Mouse (Mus musculus) layer of hippocampus, postnatal 14 days (tissue): ENCODE measurements around the gene Slc30a2. TPM values are rescaled to one million over a fixed set of nuclear protein-coding genes. Genes with fewer than 3 reads are reported as not detected.
A peak's percentile ranks its signal among the peaks of the same experiment; 100 is the strongest.

Experiments
- DNase-seq, 2 experiments: peaks; one replicate each; pipeline ENCODE4 v3.0.0; 2021 to 2022; ENCODE audit warnings: low spot score in 2 of 2, mixed read lengths in 1 of 2
- total RNA-seq, 2 experiments: library from RNA; stranded (reverse); gene quantifications; 2 replicates each; pipeline ENCODE4 v1.2.3; 2021

Slc30a2 gene
- total RNA-seq, 2 experiments from 2014 or later = not detected

- peak; percentile 97 to 98 for DNase-seq
Observed at GRCm38 (mm10) chr4:134395977-134396825, 53.2 kb downstream of the Slc30a2 start, which contains the start of gene Pafah2. TSS of gene Pafah2 (plus strand) at chr4:134396320.

GRCm38 (mm10) chr4:134397121-134397520 is 54.1 kb downstream of the Slc30a2 start:
- DNase-seq = peak in 1 of 2 experiments; percentile 65

- DNase-seq = no peak
Observed at GRCm38 (mm10) chr4:134397732-134398131, 54.8 kb downstream of the Slc30a2 start.

GRCm38 (mm10) chr4:134400206-134400605 is 57.2 kb downstream of the Slc30a2 start:
- no peak for DNase-seq

- peak; percentile 67 to 68 for DNase-seq
Observed at GRCm38 (mm10) chr4:134401181-134401661, 58.2 kb downstream of the Slc30a2 start.

GRCm38 (mm10) chr4:134401856-134402570 is 59.0 kb downstream of the Slc30a2 start:
- DNase-seq = no peak

GRCm38 (mm10) chr4:134402571-134403262 is 59.7 kb downstream of the Slc30a2 start:
- DNase-seq = no peak

GRCm38 (mm10) chr4:134403721-134404120 is 60.7 kb downstream of the Slc30a2 start:
- DNase-seq = no peak

Other genes starting within 250 kb of the Slc30a2 start
- gene Cd52, start 248.1 kb upstream of the Slc30a2 start, total RNA-seq = 1 to 10 TPM in 1 of 2 experiments, under 1 TPM in 1; 0.86 to 1.5 TPM
- gene Ubxn11, start 240.6 kb upstream of the Slc30a2 start, total RNA-seq = 10 to 100 TPM; 22.0 to 24.2 TPM
- gene Sh3bgrl3, start 214.4 kb upstream of the Slc30a2 start, total RNA-seq = 100 to 1,000 TPM; 271 to 295 TPM
- gene Cep85, start 156.1 kb upstream of the Slc30a2 start, total RNA-seq = 10 to 100 TPM; 14.4 to 15.2 TPM
- not detected for gene Gm7534, start 140.2 kb upstream of the Slc30a2 start, total RNA-seq
- gene Catsper4, start 115.8 kb upstream of the Slc30a2 start, total RNA-seq = not detected
- gene Cnksr1, start 104.8 kb upstream of the Slc30a2 start, total RNA-seq = under 1 TPM; 0.19 to 0.58 TPM
- gene E130218I03Rik, start 99.5 kb upstream of the Slc30a2 start, total RNA-seq = not detected
- 10 to 100 TPM; 10.6 to 11.8 TPM for gene Zfp593, start 97.6 kb upstream of the Slc30a2 start, total RNA-seq
- not detected for gene Gm30191, start 96.2 kb upstream of the Slc30a2 start, total RNA-seq
- gene Grrp1, start 89.1 kb upstream of the Slc30a2 start, total RNA-seq = 1 to 10 TPM; 3.6 to 4.1 TPM
- 10 to 100 TPM; 21.5 to 21.9 TPM for gene Pdik1l, start 55.3 kb upstream of the Slc30a2 start, total RNA-seq
- under 1 TPM in 1 of 2 experiments, not detected in 1; 0.21 TPM for gene Trim63, start 28.1 kb upstream of the Slc30a2 start, total RNA-seq
- 10 to 100 TPM; 37.6 to 39.5 TPM for gene Extl1, start 40.7 kb downstream of the Slc30a2 start, total RNA-seq
- 10 to 100 TPM in 1 of 2 experiments, 1 to 10 TPM in 1; 7.8 to 10.9 TPM for gene Pafah2, start 53.1 kb downstream of the Slc30a2 start, total RNA-seq
- gene Stmn1, start 125.1 kb downstream of the Slc30a2 start, total RNA-seq = 100 to 1,000 TPM; 425 to 454 TPM
- gene Paqr7, start 153.5 kb downstream of the Slc30a2 start, total RNA-seq = 10 to 100 TPM; 47.7 to 54.8 TPM
- under 1 TPM; 0.31 to 0.69 TPM for gene Aunip, start 167.8 kb downstream of the Slc30a2 start, total RNA-seq
- gene Mtfr1l, start 192.2 kb downstream of the Slc30a2 start, total RNA-seq = 10 to 100 TPM; 73.0 to 77.8 TPM
- gene Selenon, start 209.0 kb downstream of the Slc30a2 start, total RNA-seq = 10 to 100 TPM; 16.6 to 18.0 TPM